Mouse (Mus musculus) myocyte (in vitro differentiated cells): Measurements from ENCODE around the gene C4b.
"Not testable (repeated sequence)": the region's sequence is repeated elsewhere in the genome, so short reads cannot be mapped to it uniquely, and the experiment has no call there.

Experiments used
- E2F4 ChIP-seq: IDR thresholded peaks from one replicate; pipeline ENCODE4 v1.6.1; 2011; ENCODE audit warnings: mild to moderate bottlenecking, control low read depth, moderate library complexity; ENCODE audit not compliant: insufficient read depth
- MAX ChIP-seq: IDR thresholded peaks from one replicate; pipeline ENCODE4 v1.6.1; 2011; ENCODE audit warnings: low read depth, mild to moderate bottlenecking, control low read depth
- POLR2A ChIP-seq: IDR thresholded peaks from one replicate; pipeline ENCODE4 v1.6.1; 2011; ENCODE audit warnings: low read depth, mild to moderate bottlenecking, control low read depth, moderate library complexity; ENCODE audit not compliant: insufficient read length
- POLR2AphosphoS2 ChIP-seq: IDR thresholded peaks from one replicate; pipeline ENCODE4 v1.6.1; 2011; ENCODE audit warnings: low read depth, control low read depth; ENCODE audit not compliant: insufficient read length
- TCF12 ChIP-seq: IDR thresholded peaks from one replicate; pipeline ENCODE4 v1.6.1; 2011; ENCODE audit warnings: mild to moderate bottlenecking, control low read depth; ENCODE audit not compliant: poor library complexity, insufficient read depth, severe bottlenecking
- TCF3 ChIP-seq: IDR thresholded peaks from one replicate; pipeline ENCODE4 v1.6.1; 2011; ENCODE audit warnings: low read depth, control low read depth; ENCODE audit not compliant: insufficient read length

GRCm38 (mm10) chr17:34739708-34740107 is 4.0 kb downstream of the C4b start:
- TF ChIP-seq POLR2A, E2F4, MAX, TCF12, POLR2AphosphoS2, TCF3: not testable (repeated sequence)
